Mouse (Mus musculus) layer of hippocampus, adult 9-11 months (tissue): ENCODE results near the gene Cox17.
A peak's percentile ranks its signal among the peaks of the same experiment; 100 is the strongest.
"Not testable (repeated sequence)": the region's sequence is repeated elsewhere in the genome, so short reads cannot be mapped to it uniquely, and the experiment has no call there.

ENCODE experiments used
- DNase-seq: peaks from one replicate; pipeline ENCODE4 v3.0.0; 2022

Cox17 gene

DNA sequence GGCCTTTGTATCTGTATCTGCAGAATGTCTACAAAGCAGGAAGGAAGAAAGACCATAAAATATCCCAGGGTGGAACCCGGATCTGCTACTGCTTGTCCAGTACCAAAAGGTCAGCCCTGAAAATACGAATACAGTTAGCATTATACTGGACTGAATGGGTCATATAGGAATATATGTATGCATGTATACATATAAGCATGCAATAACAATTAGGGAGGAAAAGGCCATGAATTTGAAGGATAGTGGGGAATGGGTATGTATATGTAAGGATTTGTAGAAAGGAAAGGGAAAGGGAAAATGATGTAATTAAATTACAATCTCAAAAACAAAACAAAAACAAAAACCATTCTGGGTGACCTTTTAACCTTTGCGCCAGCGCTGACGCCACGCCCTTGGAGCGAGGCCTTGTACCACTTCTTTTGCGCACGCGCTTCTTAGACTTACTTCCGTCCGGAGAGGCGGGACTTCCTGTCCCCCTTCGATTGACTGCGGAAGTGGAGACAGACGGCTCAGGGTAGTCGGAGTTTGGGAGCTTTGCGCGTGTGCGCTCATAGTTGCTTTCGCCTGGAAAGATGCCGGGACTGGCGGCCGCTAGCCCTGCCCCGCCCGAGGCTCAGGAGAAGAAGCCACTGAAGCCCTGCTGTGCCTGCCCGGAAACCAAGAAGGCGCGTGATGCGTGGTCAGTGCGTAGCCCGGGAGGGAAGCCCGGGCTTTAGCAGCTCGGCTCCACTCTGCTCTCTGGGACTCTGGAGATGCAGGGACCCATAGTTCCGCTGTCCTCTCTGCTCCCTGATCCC is at the start of gene Cox17, which contains the start of gene Gm21987:
Gene Cox17, plus strand, starts transcription at position 463 of the 797 bp plus-strand sequence.
Gene Gm21987, plus strand, starts transcription at position 512 of the 797 bp plus-strand sequence.
- DNase-seq, result peak; percentile 96

DNA sequence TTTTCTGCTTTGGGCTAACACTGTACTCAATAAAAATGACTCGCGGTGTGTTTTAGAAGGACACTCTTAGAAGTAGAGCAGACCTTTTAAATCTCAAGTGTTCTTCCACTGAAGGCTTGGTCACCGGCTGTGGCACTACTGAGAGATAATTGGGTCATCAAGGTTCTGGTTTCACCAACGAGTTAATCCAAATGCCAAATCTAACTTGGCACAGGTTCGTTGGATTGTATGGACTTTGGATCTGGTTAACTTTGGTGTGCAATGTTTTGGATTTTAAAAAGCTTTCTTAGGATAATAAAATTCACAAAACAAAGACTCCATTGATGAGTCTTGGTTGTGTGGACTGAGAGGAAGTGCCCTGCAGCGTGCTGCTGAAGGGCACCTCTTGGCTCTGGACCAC is 48.4 kb upstream of the Cox17 start:
- no peak for DNase-seq

DNA sequence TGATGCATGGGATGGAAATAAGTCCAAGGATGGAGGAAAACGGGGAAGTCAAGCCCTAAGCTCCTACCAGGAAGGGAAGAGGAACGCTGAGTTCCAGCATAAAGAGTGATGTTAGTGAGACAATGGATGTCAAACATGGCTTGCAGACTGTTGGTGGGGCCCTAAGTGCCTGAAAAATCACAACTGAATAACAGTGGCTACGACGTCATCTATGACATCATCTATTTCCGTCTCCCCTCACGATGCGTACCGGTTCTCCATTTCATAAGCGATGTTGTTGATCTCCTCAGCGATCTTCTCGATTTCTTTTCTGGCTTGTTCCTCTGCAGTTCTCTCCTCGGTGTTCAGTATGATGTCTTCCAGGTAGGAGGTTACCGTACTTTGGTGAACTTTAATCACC is 44.4 kb upstream of the Cox17 start:
- no peak for DNase-seq

DNA sequence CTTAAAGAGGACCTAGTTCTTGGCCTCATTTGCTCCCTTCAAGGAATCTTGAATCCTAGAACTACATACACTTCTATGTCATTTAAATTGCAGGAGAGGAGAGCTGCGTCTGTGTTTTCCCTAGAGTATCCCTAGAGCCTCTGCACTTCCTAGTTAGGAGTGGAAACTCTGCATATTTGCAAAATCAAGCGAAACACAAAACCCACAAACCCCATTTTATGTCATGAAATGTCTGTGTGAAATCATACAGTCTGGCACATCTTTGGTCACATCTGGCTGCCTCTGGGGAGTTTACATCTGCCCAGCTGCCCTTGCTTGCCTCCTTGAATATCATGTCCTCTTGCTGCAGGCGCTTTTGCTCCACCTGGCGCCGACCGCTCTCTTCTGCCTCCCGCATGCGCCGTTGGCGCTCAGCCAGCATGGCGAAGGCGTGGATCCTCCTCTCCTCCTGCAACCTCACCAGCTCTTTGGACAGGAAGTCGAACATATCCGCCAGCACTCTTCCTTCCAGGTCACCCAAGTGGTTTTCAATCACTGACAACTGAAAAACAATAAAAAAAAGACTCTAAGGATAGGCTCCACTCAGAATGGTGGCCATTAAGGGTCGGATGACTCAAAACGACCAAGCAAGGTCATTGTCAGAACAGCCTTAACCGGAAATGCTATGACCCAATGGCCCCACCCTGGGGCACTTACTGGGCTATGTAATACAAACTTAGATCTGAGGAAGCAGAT is 42.2 kb upstream of the Cox17 start:
- DNase-seq, result no peak

DNA sequence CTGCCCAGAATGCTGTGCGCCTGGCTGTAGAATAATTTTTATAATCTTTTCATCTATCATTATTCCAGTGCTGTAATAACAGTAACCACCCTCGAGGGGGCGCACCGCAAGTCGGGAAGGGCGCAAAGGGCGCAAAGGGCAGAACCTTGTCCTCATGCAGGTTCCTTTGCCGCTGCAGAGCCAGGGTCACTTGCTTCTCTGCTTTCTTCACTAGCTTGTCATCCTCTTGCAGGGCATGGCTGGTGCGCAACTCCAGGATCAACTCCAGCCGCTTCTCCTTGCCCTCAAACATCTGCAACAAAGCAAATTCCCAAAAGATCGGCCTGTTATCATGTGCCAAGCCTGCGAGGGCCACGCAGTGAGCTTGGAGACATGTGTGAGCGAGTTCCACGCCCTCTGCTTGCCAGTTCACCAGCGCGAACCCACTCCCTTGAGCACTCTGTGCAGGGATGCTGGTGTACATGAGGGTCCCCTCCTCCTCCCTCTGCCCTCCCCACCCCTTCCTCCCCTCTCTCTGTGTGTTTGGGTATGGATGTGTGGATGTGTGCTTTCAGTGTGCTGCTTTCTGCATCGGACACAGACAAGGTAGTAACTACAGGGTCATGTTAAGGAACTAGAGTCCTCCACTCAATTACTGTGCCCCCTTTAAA is 40.1 kb upstream of the Cox17 start:
- DNase-seq, result no peak

DNA sequence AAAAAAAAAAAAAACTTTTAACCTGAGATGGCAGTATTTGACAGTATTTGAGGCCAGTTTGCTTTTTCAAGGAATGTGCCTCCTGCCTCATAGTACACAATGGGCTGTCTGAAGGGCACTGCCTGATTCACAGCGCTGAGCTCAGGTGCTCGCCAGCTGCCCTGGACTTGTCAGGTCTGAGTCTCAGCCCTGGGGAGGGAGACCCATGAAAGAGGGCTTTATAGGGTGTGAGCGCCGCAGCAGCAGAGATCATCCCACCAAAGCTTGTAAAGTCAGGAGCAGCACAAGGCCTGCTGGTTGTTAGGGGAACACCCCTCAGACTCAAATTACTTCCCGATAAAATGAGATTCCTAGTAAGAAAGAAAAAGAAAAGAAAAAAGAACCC is 39.6 kb upstream of the Cox17 start:
- DNase-seq, result no peak

DNA sequence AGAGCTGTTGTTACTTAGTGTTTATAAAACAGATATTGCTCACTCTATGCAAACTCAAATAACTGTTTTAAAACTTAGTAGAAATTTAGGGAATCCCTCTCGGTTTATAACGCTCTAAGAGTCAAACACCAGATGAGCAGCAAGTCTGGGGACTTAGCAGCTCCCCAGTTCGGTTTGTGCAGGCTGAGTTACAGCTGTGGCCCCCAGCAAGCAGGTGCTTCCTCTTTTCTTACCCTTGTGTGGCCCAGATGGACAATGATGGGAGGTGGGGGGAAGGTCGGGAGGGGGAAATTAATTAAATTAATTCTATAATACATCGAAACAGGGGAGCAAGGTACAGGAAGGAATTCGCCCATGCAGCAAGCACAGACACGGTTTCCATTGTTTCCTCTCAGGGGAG is 39.1 kb upstream of the Cox17 start:
- DNase-seq, result no peak

DNA sequence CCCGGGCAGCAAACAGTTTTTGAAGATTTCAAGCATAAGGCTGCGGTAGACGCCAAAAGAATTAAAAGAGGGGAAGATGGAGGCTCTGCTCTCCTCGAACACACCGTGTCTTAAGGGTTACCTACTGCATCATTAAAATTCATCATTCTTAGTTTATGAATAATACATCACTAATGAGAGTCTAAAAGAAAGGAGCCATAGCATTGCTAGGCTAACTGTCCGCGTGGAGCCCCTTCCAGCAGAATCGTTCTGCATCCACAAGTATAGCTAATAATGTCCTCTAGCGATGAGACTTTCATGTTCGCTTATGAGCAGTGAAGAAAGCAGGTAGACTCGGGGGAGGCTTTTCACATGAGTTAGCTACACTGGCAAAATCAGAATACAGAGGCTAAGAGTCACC is 38.6 kb upstream of the Cox17 start:
- no peak for DNase-seq

DNA sequence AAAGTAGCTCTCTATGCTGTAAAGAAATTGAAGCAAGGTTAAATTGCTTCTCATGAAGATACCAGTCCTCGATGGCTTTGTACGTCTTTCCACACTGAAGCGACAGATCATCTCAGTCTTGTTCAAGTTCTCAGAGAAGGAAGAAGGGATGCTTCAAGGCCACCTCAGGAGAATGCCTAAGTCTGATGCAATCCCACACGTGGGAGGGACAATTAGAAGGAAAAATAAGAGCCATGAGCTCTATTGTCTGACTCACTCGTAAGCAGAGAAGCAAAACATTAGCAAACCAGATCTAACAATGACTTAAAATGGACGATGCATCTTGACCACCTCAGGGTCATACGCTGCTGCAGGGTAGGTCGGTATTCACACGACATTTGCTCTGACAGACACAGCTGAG is 28.3 kb upstream of the Cox17 start:
- no peak for DNase-seq

DNA sequence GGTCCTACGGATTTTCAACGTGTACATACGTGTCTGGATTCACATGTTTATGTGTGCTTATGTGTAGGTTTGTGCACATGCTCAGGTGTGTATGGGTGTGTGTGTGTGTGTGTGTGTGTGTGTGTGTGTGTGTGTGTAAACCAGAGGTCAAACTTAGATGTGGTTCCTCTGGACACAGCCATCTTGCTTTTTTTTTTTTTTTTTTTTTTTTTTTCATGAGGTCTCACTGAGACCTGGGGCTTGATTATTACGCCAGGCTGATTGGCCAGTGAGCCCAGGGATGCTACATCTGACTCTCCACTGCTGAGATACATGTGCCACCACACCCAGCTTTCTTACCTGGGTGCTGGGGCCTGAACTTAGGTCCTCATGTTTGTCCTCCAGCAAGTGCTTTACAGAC is 27.7 kb upstream of the Cox17 start:
- no peak for DNase-seq

DNA sequence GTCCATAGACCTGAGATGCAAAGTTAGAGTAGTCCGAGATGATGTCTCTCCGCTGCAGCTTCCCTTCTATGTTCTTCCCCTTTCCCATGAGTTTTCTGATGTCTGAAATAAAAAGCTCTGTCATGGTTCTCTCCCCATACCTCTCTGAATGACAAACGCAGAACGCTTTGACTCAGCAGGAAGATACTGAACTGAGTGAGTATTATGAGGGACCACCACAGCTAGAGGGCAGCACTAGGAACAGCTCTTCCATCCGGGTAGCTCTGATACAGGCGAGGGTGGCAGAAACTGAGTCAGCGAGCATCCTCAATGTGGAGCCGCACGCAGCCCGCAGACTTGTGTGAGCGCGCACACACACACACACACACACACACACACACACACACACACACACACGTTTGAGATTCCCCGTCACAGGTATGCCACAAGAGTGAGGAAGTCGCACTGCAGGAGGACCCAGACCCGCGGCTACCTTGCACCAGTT is 25.3 kb upstream of the Cox17 start:
- peak; percentile 62 for DNase-seq

DNA sequence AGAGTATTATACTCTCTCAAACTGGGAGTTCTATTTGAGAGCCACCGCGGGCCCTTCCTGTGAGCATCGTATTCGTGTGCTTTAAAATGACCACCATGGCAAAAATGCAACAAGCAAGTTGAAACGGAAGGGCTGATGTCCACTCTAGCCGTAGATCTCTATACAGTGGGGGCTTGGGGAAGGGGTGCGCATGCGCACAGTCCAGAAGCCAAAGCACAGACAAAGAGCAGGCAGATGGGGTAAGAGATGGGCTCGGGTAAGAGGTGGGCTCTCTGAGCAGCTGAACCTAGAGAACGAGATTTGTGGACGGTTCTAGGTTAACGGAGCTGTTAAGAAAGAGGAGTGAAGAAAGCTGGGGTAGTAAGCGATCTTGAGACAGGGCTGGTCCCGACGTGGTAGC is 22.5 kb upstream of the Cox17 start:
- DNase-seq, result no peak

DNA sequence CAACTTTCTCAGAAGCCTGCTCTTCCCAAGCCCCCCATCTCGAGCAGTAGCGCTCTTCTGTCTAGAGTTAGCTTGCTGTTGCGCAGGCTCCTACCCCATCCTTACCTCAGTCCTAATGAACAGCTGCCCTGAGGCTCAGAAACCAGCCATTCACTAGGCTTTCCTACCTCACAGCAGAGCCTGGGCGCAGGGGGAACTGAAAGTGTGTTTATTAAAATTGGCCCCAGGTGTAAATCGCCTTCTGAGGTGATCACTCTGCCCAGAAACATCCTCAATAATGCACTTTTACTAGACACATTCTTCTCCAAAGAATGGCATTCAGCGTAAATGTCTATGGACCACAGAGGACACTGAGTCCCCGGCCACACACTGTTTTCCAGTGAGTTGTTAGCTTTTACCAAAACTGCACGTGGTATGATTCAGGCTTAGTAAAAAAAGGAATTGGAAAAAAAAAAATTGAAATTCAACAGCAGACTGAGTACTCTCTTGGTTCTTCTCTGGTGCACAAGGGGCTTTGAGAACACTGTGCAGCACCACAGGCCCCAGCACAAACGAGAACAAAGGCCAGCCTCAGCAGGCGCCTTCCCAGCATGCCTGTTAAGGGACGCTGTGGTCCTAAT is 19.9 kb upstream of the Cox17 start:
- DNase-seq, result no peak

DNA sequence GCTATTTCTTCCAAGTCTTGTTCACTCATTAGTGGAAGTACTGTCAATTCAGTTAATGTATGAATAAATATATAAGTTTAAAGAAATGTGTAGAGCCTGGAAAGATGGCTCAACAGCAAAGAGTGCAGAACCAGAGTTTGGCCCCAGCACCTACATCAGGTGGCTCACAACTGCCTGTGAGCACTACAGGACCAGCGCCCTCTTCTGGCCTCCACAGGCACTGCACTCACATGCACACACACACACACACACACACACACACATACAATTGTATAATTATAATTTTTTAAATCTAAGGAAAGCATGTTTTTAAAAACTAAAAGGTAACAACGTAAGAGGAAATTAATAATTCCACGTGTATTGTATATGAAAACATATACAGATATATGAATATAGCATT is 17.5 kb upstream of the Cox17 start:
- DNase-seq, result no peak

DNA sequence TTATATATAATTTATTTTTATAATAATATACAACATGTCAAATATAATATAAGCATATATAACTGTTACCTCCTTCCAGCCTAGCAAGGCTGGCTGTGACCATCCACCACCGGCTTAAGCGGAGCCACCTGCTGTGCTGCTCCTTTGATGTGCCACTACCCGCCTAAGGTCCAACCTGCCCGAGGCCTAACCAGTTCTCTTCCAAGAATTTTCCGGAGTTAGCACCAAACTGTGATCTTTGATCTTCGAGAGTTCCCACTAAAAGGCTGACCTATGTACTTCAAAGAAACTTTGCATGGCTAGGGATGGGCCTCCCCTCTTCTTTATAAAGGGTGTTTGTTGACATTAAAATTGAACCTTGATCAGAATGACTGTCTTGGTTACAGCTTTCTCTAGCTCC is 12.4 kb upstream of the Cox17 start:
- no peak for DNase-seq

DNA sequence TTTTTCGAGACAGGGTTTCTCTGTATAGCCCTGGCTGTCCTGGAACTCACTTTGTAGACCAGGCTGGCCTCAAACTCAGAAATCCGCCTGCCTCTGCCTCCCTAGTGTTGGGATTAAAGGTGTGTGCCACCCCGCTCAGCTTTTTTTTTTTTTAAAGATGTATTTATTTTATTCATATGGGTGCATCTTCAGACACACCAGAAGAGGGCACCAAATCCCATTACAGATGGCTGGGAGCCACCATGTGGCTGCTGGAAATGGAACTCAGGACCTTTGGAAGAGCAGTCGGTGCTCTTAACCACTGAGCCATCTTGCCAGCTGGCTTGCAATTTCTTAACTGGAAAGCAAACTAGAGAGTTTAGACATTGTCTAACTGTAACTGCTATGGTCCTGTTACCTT is 8.7 kb upstream of the Cox17 start:
- not testable (repeated sequence) for DNase-seq

DNA sequence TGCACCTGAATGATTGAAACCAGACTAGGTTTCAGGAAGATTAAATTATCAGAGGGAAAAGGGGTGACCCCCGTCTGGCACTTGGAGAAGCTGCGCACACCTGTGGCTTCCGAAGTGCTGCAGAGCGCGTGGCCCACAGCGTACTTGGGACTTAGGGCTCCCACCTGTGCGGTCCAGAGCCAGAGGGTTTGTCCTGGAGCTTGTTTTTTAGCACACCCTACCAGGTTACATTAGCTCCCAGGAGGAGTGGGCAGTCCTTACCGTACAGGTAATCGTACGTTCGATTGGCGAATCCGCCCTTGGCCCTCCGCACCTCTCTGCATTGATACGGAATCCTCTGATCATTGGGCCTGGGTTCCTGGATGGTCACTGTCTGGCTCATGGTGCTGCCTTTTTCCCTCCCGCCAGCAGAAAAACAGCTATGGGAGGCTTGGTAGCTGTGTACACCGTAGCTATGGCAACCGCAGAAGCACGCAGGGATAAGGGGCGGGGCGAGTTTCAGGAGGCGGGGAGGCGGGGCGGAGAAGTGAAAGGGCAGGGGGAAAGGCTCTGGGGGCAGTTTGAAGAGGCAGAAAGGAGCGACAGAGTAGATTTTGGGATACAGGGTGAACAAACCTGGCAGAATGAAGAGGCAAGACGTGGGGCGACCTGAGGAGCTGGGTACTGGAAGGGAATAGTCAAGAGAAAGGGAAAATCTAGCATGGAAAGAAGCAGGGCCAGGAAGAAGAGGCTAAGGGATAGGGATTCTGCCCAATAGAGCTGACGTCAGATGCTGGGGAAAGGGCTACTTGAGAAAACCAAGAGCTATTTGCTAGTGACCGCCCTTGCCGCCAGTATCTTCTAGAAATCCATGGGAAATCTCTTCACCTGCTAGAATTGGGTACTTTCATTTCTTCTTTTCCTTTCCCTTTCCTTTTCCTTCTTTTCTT is 5.1 kb upstream of the Cox17 start, which contains the start of gene Maats1:
Gene Maats1, minus strand, starts transcription at position 748 of the 929 bp plus-strand sequence.
- DNase-seq, result peak; percentile 73

DNA sequence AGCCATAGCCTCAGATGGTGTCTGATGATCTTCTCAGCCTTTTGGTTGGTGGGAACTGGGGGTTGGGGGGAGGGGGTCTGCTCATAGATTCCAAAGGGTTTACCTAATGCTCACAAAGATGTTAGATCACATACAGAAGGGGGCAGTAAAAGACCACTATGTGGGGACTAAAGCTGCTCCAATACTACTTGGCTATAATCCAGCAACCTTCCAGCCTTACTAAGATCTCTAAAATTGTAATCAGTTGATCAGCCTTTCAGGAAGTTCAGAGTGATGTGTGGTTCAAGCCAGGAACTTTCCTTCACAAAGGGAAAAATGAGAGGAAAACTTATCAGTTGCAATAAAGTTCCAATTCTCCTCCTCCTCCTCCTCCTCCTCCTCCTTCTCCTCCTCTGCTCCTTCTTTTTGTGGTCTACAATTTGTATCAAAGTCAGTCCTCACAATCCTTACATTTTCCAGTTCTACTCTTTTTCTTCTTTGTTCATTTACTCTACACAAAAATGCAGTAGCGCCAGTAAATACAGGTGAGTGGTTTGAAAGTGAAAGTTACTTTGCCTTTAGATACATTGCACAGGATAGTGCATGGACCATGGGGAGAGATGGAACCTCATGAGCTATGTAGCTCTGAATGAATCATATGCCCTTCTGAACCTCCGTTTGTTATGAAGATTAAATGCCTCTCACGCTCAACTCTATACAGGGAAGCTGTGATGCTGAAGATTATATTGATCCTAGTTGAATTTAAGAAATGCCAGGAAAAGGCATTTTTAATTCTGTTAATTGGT is 1.7 kb upstream of the Cox17 start:
- no peak for DNase-seq

DNA sequence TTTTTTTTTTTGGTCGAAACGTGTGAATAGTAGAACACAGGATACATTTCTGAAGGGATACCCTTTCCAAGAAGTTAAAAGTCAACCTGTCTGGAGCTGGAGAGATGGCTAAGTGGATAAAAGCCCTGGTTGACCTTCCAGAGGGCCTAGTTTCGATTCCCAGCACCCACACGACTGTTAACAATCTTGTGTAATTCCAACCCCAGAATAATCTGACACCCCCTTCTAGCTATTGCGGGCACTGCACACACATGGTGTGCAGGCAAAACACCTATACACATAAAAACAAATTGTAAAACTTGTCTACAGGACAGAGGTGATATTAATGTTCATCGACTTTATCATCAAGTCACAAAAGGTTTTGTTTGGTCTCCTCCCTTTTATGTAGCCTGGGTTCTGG is 797 bp downstream of the Cox17 start:
- DNase-seq, result no peak

DNA sequence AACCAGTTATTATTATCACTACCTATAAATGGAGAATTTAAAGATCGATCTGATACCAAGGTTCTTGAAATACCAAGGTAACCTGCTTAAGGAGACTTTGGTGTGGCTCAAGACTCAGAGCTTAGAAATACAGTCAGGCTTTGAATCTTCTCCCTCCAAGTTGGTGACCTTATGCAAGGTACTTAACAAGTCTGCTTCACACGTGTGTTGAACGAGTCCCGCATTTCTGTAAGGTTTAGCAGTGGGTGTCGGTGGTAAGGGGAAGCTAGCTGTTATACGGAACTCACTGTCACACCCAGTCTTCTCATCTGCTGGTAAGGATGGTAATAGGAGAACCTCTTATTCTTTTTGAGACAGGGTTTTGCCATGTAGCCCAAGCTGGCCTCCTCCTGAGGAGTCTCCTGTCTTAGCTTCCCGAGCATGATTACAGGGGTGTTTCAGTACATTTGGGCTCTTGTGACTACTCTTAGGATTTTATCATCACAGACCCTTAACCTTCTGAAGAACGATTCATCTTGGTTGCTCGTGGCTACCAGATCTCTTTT is 1.5 kb downstream of the Cox17 start:
- DNase-seq, result no peak

DNA sequence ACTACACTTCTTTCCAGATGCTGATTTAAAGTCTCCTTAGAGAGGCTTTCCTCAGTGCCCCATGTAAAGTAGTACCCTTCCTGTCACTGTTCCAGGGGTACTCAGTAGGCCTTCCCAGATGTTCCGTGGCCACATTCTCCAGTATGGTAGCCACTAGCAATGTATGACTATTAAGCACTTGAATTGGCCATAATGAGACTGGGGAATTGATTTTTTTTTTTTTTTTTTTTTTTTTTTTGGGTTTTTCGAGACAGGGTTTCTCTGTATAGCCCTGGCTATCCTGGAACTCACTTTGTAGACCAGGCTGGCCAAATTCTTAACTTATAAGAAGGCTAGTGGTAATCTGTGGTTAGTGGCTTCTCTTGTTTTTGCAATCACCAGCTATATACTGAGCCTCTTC is 3.1 kb downstream of the Cox17 start:
- no peak for DNase-seq
